Mouse (Mus musculus): Measurements from ENCODE around the gene Ssb.

The Ssb gene

DNA sequence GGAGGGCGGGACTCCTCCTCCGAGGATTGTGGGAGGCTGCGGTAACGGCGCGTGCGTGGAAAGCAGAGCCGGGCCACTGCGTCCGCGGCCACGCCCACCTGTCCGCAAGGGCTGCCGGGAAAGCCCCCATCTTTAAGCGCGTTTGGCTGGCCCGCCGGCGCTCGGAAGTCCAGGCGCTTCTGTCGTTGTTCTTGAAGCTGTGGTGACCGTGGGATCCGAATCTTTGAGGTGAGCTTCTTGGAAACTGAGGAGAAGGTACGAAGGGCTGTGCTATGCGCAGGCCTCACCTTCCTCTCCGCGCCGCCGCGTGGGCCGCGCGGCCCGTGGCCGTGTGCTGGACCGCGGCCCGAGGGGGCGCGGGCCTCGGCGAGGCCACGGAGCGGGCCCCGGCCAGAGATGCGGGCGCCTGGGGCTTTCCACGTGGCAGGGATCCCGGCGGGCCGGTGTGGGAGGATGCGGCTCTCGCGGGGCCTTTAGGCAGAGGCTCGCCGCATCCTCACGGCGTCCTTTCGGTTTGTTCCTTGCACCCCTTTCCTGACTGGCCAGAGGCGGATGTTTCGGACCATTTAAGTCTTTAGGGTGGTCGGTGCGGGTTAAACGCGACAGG lies at the start of gene Ssb:
Gene Ssb, plus strand, starts transcription at position 78 of the 607 bp plus-strand sequence.
- DNase-seq (ENCODE audit: low read depth, low spot score): peak; percentile 95

DNA sequence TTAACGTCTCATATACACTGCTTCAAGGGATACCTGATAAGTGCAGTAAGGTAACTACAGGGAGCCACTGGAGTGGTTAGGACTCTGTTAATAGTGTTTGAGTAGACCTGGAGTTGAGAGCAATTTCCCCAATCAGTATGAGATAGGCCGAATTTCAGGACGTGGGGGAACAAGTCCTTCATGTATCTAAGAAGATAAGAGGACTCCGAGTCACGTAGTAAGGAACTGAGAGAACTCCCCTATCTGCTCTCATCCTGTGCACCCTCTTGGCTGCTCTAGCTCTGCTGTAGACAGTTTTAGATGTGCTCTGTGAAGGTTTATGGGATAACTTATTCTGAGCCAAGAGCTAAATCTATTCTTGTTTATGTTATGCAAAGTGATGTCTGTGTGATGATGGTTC lies 44.8 kb upstream of the Ssb start:
- DNase-seq (ENCODE audit: low read depth, low spot score): no peak

DNA sequence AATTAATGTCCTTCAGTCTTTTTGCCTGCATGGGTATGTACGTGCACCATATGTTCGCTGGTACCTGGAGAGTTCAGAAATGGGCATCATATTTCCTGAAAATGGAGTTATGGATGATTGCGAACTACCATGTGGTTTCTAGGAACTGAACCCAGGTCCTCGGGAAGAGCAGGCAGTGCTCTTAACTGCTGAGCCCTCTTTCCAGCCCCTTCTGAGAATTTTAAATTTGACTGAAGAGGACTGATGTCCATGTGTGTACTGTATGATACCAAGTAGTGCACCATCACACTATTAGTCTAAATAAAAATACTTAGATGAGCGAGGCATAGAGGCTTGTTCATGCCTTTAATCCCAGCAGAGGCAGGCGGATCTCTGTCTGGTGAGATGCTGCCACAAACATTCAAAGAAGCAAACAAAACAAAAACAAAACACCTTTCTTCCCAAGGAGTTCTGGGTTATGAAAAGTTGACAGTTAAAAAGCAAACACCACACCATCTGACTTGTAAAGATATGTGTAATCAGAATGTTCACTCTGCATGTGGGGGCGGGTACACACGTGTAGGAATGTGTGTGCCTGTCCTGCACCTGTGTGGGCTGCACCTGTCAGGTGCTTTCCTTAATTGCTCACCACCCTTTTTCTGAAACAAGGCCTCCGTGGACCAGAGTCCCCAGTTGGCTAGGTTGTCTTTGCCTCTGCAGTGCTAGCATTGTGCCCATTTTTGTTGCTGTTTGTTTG lies 42.8 kb upstream of the Ssb start:
- DNase-seq (ENCODE audit: low read depth, low spot score): no peak

DNA sequence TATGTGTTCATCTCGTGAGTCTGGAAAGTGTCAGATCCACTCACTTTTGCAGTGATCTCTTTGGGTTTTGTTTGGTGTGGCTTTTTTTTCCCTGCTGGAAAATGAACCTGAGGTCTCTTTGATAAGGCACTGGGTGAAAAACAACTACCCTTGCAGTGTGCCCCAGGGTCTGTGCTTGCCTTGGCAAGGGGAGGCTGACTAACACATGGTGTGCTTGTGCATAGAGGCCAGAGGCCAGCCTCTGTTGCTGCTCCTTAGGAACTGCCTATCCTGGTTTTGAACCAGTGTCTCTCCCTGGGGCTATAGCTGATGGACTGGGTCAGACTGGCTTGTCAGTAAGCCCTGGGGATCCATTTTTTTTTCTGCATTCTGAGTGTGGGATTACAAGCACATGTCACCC lies 41.2 kb upstream of the Ssb start:
- DNase-seq (ENCODE audit: low read depth, low spot score): no peak

DNA sequence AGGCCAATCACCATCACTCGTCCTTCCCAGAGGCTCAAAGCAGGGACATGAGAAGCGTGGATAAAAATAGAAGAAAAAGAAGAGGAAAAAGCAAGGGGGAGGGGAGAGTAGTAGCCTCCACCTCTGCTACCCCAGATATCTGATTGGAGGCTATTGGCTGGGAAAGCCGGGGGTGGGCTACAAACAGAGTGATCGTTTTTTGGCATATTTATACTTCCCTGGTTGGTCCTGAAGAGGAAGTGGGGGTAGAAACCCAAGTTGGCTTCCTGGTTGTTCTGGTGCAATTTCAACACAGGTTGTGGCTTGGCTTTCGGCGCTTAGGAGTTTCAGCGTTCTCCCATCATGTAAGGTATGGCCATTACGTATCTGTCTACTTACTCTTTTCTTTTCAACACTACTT lies 39.7 kb upstream of the Ssb start, which contains the start of gene Klhl23:
Gene Klhl23, plus strand, starts transcription at position 234 of the 400 bp plus-strand sequence.
- DNase-seq (ENCODE audit: low read depth, low spot score): no peak

DNA sequence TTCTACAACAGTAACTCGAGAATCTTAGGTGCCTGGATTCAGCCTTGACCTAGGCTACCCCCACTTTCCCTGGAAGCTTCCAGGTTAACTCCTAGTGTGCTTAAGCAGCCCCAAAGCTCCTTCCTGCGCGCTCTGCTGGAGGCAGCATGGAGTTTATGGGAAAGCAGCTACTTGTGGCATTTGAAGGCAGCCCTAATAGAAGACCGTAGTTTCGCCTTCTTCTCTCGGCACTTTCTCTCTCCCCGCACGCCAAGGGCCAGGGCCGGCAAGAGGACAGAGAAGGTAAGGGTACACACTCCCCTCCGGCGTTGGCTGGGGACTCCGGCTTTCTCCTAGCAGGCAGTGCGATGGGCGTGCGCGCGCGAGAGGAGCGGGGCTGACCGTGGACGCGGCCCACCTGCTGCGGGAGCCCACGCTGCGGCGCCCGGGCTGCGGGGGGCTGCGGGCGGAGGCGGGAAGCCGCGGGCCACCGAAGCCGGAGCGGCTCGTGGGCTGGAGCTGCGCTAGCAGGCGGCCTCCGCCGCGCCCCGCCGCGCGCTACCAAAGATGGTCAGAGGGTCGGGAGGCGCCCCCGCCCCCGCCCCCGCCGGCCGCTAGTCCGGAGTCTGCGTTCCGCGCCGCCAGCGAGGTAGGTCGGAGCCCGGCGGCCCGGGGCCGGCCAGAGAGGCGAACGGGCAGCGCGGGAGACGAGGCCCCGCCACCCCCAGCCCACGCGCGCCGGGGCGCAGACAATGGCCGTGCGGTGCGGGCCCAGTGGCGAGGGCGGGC lies 38.8 kb upstream of the Ssb start:
- DNase-seq (ENCODE audit: low read depth, low spot score): peak; percentile 5

DNA sequence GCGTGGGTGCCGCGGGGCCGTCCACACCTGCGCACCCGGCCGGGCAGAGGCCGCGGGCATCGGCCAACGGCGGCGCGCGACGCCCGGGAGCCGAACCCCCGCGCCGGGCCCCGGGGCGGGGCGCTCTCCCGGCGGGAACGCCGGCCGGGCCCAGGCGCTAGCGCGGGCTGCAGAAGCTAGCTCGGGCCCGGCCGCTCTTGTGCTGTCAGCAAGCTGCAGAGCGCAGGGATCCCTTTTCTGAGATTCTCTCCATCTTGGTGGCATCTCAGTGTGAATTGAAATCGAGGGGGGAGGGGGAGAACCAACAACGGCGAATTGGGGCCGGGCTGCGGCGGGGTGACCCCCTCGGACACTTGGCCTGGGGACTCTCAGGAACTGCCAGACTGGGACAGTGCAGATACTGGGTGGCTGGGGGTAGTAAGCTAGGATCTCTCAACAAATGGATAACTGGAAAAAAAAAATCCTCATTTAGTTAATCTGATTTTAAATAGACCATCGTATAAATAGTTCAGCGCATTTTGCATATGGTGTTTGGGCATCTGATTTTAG lies 38.2 kb upstream of the Ssb start:
- DNase-seq (ENCODE audit: low read depth, low spot score): no peak

DNA sequence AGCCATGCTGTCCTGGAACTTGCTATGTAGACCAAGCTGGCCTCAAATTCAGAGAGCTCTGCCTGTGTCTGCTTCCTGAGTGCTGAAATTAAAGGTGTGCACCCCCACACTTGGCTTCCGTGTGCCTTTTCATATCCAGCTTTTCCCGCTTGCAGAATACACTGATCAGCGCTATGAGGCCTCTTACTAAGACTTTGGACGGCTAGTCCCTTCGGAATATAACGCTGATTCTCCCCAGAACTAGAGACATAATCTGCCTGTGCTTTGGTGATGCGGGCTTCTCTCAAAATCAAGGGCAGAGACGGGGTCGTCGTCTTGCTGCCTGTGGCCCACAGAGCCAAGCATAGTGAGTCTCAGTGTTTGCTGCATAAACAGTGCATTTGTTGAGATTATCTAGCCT lies 35.5 kb upstream of the Ssb start:
- no peak for DNase-seq (ENCODE audit: low read depth, low spot score)

DNA sequence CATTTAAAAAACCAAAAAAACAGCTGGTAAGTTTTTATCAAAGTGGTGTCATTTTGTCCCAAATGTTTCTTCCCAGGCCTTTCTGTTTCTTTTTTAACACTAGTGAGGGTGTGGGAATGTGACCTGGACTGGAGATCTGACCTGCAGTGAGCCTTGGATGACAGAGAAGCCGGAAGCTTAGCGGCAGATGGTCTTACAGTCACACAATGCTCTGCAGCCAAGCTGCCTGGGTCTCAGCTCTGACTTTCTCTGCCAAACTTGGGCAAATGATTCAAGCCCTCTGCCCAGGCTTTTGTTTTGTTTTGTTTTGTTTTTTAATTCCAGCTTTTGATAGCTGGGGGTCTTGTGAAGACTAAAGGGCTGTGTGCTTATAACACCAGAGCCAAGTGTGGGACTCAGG lies 35.0 kb upstream of the Ssb start:
- no peak for DNase-seq (ENCODE audit: low read depth, low spot score)

DNA sequence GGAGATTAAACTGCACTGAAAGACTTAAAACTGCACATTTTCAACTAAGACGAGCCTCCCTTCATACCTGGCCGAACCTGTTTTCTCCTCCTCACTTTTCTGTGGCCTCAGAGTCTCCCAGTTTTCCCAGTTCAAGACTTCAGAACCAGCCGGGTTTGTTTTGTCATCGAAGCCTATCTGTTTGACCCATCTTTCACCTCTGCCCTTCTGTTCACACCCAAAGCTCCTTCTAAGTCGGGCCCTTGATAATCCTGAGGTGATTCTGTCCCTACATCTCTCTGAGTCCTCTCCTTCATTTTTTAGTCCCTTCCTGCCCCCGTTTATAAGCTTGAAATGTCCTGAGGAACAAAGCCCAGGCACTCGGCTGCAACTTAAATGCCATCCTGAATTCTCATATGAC lies 33.3 kb upstream of the Ssb start:
- DNase-seq (ENCODE audit: low read depth, low spot score): no peak

DNA sequence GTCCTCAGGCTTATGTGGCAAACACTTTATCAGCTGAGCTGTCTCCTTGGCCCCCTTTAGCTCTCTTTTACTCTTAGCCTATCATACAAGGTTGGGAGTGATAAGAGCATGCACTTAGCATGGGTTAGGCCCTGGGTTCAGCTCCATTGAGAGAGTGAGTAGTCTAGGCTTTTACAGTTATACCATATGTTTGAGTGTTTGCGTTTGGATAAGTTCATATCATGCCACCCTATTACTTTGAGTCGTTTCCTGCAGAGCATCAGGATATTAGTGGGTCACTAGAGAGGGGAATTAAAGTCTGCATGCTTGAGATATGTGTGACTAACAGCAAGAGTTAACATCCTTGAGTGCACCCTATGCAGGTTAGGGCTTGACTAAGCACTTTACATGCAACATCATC lies 31.7 kb upstream of the Ssb start:
- DNase-seq (ENCODE audit: low read depth, low spot score): no peak

DNA sequence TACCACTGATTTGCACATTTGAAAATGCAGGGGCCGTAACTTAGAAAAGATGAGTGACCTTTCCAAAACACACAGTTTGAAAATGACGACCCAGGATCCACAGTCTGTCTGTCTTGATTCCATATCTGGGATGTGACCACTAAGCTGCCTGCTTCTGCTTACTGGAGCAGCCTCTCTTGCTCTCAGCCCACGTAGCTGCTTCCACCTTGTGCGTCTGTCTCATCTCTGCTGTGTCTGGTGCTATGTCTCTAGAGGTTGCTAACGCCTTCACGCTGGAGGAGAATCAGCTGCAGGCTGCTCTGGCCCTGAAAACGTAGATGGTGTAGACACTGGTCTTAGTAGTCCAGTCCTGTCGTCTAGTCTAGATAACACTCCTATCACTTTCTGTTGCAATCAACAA lies 31.2 kb upstream of the Ssb start:
- no peak for DNase-seq (ENCODE audit: low read depth, low spot score)

DNA sequence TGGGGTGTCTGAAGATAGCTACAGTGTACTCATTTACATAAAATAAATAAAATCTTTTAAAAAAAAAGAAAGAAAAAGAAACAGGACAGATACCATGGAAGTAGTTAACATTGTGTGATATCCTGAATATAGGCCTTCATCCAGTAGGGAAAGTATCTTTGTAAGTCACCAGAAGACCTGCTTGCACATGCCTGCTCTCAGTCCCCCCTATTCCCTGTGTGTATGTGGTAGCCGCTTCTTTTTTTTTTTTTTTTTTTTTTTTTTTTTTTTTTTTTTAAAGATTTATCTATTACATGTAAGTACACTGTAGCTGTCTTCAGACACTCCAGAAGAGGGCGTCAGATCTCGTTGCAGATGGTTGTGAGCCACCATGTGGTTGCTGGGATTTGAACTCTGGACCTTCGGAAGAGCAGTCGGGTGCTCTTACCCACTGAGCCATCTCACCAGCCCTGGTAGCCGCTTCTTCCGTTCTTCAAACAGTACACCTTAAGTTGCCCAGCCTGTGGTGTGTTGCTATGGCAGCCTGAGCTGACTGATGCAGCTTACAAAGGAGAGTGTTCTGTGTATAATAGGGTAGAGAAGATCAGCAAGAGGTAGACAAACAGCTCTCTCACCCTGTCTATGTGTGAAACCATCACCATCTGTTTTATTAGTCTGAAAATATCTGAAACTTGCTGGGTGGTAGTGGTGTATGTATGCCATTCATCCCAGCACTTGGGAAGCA lies 24.0 kb upstream of the Ssb start:
- peak; percentile 9 for DNase-seq (ENCODE audit: low read depth, low spot score)

DNA sequence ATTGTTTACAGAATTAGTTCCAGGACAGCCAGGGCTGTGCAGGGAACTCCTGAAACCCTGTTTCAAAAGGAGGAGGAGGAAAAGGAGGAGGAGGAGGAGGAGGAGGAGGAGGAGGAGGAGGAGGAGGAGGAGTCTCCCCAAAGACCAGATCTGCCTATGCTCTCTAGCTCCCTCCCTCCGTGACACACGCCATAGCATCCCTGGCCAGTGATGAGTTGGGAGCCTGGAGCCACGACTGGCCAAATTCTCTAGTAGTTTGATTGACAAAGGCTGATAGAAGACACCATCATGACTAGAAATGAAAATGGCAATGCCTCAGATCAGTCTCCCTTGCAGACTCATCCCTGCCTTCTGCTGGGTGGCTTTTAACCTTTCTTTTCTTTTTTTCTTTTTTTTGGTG lies 23.4 kb upstream of the Ssb start:
- no peak for DNase-seq (ENCODE audit: low read depth, low spot score)

DNA sequence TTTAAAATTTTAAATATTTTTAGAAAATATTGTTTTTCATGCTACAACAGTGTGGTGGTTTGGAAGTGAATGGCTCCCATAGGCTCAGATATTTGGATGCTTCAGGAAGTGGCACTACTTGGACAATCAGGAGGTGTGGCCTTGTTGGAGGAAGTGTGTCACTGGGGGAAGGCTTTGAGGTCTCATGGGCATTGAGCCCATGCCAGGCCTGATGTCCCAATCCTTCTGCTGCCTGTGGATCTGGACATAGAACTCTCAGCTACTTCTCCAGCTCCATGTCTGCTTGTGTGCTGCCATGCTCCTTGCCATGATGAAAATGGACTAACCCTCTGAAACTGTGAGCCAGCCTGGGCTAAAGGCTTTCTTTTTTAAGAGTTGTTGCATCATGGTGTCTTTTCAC lies 22.7 kb upstream of the Ssb start:
- DNase-seq (ENCODE audit: low read depth, low spot score): no peak

DNA sequence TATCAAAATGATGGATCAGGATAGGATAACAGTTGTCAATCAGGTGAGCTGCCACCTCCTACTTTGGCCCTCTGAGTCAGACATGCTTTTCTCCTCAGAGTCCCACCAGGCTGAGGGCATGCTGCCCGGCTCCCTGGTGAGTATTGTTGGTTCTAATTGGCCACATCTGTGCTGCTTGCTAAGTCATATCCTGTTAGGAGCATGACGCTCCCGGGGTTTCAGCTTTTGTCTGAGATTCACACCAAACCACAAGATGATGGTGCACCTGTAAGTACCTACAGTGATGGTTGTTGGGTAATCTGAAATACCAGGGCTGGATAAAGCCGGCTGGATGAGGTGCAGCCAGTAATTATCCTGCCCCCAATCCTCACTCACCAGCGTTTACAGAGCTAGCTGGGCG lies 21.1 kb upstream of the Ssb start:
- DNase-seq (ENCODE audit: low read depth, low spot score): no peak

DNA sequence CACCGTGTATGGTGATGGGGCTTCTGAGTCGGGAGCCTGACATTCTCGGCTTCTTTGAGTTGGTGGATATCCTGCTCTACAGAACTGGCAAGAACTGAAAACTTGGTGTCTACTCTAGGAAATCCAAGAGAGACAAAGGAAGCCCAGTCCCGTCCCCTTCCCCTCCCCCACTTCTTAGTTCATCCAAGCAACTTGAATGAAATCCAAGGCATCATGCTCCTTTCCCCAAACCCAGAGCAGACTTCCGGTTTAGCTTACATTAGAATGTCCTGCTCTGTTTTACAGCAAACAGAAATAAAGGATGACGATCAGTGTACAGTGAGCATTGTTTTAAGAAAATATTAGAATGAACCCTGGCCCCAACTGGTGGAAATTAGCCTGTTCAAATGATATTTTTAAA lies 12.1 kb upstream of the Ssb start:
- no peak for DNase-seq (ENCODE audit: low read depth, low spot score)

DNA sequence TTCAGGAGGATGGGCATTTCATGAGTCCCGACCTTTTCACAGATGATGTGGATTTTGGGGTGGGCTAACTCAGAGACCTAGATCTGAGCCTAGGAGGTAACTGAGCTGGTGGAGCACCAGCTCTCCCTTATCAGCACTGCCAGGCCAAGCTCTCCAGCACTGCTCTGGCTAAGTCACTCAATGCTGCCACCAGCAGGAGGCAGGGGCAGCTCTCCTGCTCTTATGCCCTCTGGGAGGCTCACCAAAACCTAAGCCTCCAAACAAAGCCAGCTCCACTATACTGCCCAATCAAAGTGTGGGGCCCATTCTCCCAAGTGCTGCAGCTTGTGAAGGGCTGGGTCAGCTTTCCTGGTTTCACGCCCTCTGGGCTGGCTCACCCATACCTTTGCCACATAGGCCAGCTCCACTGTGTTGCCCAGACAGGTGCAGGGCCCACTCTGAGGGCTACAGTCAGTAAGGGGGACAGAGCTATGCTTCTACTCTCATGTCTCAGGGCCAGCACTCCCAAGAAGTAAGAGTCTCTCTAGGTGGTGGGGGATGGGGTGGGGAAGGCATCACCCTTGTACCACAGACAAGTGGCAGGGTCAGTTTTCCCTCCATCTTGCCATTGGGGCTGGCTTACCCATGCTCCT lies 9.8 kb upstream of the Ssb start:
- peak; percentile 4 for DNase-seq (ENCODE audit: low read depth, low spot score)

DNA sequence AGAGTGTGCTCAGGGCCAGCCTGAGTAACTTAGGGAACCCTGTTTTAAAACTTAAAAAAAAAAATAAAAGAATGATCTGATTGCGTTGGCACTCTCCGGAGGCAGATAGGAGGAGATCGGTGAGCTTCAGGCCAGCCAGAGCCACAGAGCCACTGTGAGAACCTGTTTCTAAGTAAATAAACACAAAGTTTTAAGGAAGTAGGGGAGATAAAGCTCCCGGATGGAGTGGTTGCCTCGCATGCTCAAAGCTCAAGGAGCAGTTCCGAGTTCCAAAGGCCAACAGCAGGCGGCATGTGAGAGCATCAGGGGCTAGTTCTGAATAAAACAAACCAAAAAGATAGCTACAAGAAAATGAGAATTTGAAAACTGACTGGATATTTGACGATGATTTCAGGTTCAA lies 5.0 kb upstream of the Ssb start:
- DNase-seq (ENCODE audit: low read depth, low spot score): peak; percentile 16

DNA sequence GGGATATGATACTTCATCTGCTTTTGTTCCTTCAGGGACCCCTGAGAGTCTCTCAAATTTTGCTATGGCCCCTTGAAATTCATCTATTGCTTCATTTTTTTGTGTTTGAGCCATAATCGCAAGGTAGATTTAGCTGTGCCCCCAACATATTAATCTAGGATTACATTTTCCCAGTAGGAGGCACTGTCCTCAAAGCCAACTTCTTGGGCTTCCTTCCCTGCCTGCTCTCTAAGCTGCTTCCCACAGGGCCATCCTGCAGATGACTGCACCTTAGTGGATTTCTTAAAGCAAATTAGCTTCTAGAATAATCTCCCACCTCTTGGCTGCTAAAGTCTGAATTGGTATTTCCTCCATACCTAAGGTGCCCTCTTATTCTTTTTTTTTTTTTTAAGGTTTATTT lies 3.5 kb upstream of the Ssb start:
- peak; percentile 9 for DNase-seq (ENCODE audit: low read depth, low spot score)

DNA sequence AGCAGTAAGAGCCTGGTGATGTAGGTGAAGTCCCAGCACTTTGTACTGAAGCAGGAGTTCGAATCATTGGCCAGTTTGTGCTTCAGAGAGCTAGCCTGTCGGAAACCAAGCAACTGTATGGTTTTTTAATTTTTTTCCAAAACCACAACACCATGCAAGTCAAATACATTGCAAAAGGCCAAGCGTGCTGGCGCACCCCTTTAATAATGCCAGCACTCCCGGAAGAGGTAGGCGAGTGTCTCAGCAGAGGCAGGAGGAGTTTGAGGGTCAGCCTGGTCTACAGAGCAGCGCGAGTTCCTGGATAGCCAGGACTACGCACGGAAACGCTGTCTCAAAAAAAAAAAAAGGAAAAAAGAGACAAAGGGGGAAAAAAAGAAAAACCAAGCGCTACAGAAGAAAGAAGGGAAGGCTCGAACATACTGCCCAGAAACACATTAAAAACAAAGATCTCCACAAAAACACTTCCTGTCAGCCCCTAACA lies 350 bp upstream of the Ssb start:
- peak; percentile 72 for DNase-seq (ENCODE audit: low read depth, low spot score)

All from CD4-positive helper T cell, adult 2 months (primary cell).